Mouse (Mus musculus) liver, embryonic 11.5 days (tissue): ENCODE results near the gene Hist1h3c. TPM values are rescaled to one million over a fixed set of nuclear protein-coding genes. Genes with fewer than 3 reads are reported as not detected.
"Not testable (repeated sequence)": the region's sequence is repeated elsewhere in the genome, so short reads cannot be mapped to it uniquely, and the experiment has no call there.

ENCODE experiments used
- ATAC-seq: fragments of 200-750 bp; cut with Nextera tagmentation; replicated peaks from 2 replicates; pipeline ENCODE4 v1.8.0; 2017; ENCODE audit warnings: moderate number of reproducible peaks, mild to moderate bottlenecking, moderate TSS enrichment, moderate library complexity; ENCODE audit not compliant: low FRiP score
- DNase-seq: peaks from one replicate; pipeline ENCODE4 v3.0.0-alpha.2; 2017; ENCODE audit warnings: low spot score
- H3K27ac ChIP-seq: fragments of 300-500 bp; sonication (generic); 2 replicates; pipeline ENCODE4 v1.5.1; 2014; ENCODE audit warnings: mild to moderate bottlenecking, low read depth, low read length, control low read depth
- H3K27me3 ChIP-seq: fragments of 300-500 bp; sonication (generic); replicated peaks from 2 replicates; pipeline ENCODE4 v1.6.1; 2014; ENCODE audit warnings: low read length, mixed read lengths; ENCODE audit not compliant: control insufficient read depth, insufficient read depth
- H3K36me3 ChIP-seq: fragments of 300-500 bp; sonication (generic); 2 replicates; pipeline ENCODE4 v1.6.1; 2014; ENCODE audit warnings: mild to moderate bottlenecking, low read length, moderate library complexity, mixed read lengths; ENCODE audit not compliant: control insufficient read depth, insufficient read depth
- H3K4me1 ChIP-seq: fragments of 300-500 bp; sonication (generic); replicated peaks from 2 replicates; pipeline ENCODE4 v1.6.1; 2014; ENCODE audit warnings: low read length, mixed read lengths; ENCODE audit not compliant: control insufficient read depth, insufficient read depth
- H3K4me2 ChIP-seq: fragments of 300-500 bp; sonication (generic); 2 replicates; pipeline ENCODE4 v1.6.1; 2014; ENCODE audit warnings: mild to moderate bottlenecking, control low read depth, moderate library complexity
- H3K4me3 ChIP-seq: fragments of 300-500 bp; sonication (generic); 2 replicates; pipeline ENCODE4 v1.5.1; 2014; ENCODE audit warnings: low read depth, low read length, control low read depth
- H3K9ac ChIP-seq: fragments of 300-500 bp; sonication (generic); 2 replicates; pipeline ENCODE4 v1.6.1; 2014; ENCODE audit warnings: low read depth, low read length, control low read depth
- H3K9me3 ChIP-seq: fragments of 300-500 bp; sonication (generic); 2 replicates; pipeline ENCODE4 v1.6.1; 2016; ENCODE audit warnings: low read length, inconsistent platforms, mixed read lengths; ENCODE audit not compliant: control insufficient read depth
- WGBS: fragments of 180-500 bp; shearing (Covaris S2); extraction: QIAGEN DNeasy Blood & Tissue Kit; methylation state at CpG from one replicate; pipeline ENCODE4 v1.1.7; 2014; 5-methylcytosine and 5-hydroxymethylcytosine counted together
- polyA plus RNA-seq: library from polyadenylated mRNA; unstranded; fragments of >200 nt; fragmentation: Nextera tagmentation; extraction: Ambion mirVana; gene quantifications from 2 replicates; pipeline ENCODE4 v1.2.1, GENCODE M21; 2014

The Hist1h3c gene
- polyA plus RNA-seq, 1 experiment from 2014 or later = 6.7 TPM

- ATAC-seq (no peak), DNase-seq (no peak)
- Histone ChIP-seq H3K4me1 (peaks cover 26% of the 10 kb centered on the region), H3K9me3 (no peaks in the 10 kb centered on the region), H3K27me3 (no peaks in the 10 kb centered on the region), H3K36me3 (no peaks in the 10 kb centered on the region), H3K4me3 (peak overlapping the region; percentile 56), H3K4me2 (peak overlapping the region; percentile 84), H3K9ac (peak overlapping the region; percentile 83), H3K27ac (peak overlapping the region; percentile 99)
- 43% methylated on average over 1 of the region's 1 CpGs for WGBS
Observed at GRCm38 (mm10) chr13:23765172-23765513, 19.7 kb upstream of the Hist1h3c start.

- H3K4me2 ChIP-seq = peak overlapping the region; percentile 84
- peak overlapping the region; percentile 83 for H3K9ac ChIP-seq
- H3K27ac ChIP-seq = peak overlapping the region; percentile 99
- H3K36me3 ChIP-seq = no peaks in the 10 kb centered on the region
- H3K9me3 ChIP-seq = no peaks in the 10 kb centered on the region
- WGBS = 26% methylated on average over 12 of the region's 12 CpGs
- H3K27me3 ChIP-seq = no peaks in the 10 kb centered on the region
- peak overlapping the region; percentile 56 for H3K4me3 ChIP-seq
- DNase-seq = peak; percentile 67
- peaks cover 32% of the 10 kb centered on the region for H3K4me1 ChIP-seq
- ATAC-seq = peak; percentile 22; the same call in 1 of the 2 replicates
Observed at GRCm38 (mm10) chr13:23764324-23765171, 19.1 kb upstream of the Hist1h3c start.

- Histone ChIP-seq H3K36me3 (no peaks in the 10 kb centered on the region), H3K9me3 (no peaks in the 10 kb centered on the region), H3K9ac (peak within 1 kb of the TSS; percentile 83), H3K4me3 (peak within 1 kb of the TSS; percentile 56), H3K4me1 (peaks cover 34% of the 10 kb centered on the region), H3K27ac (peak within 1 kb of the TSS; percentile 99), H3K27me3 (no peaks in the 10 kb centered on the region), H3K4me2 (peak within 1 kb of the TSS; percentile 84)
- WGBS = 4% methylated on average over 34 of the region's 34 CpGs
- DNase-seq = peak; percentile 92
- ATAC-seq = peak; percentile 50
Observed at GRCm38 (mm10) chr13:23763586-23764323, 18.4 kb upstream of the Hist1h3c start, which contains the start of gene Hist1h1a. Gene Hist1h1a (plus strand): TSS chr13:23763666.

GRCm38 (mm10) chr13:23763242-23763585 is 17.8 kb upstream of the Hist1h3c start:
- 2% methylated on average over 10 of the region's 10 CpGs for WGBS

GRCm38 (mm10) chr13:23761871-23762821 is 16.7 kb upstream of the Hist1h3c start, which contains the start of gene Hist1h3a:
Gene Hist1h3a (minus strand): TSS chr13:23762386.
- not testable (repeated sequence) for H3K27me3 ChIP-seq, H3K36me3 ChIP-seq, H3K9me3 ChIP-seq
- peak; percentile 67 for ATAC-seq
- H3K4me3 ChIP-seq = peak within 1 kb of the TSS; percentile 56
- H3K9ac ChIP-seq = peak within 1 kb of the TSS; percentile 83
- peak; percentile 66 for DNase-seq
- WGBS = under 1% methylated on average over 29 of the region's 52 CpGs
- H3K4me1 ChIP-seq = peaks cover 40% of the 10 kb centered on the region
- H3K4me2 ChIP-seq = peak within 1 kb of the TSS; percentile 84
- peak within 1 kb of the TSS; percentile 99 for H3K27ac ChIP-seq

More at GRCm38 (mm10) chr13:23763242-23763585, 17.8 kb upstream of the Hist1h3c start:
- no peak for DNase-seq
- no peaks in the 10 kb centered on the region for H3K27me3 ChIP-seq
- H3K4me2 ChIP-seq = peak overlapping the region; percentile 84
- peaks cover 34% of the 10 kb centered on the region for H3K4me1 ChIP-seq
- H3K9me3 ChIP-seq = no peaks in the 10 kb centered on the region
- no peaks in the 10 kb centered on the region for H3K36me3 ChIP-seq
- ATAC-seq = no peak
- peak overlapping the region; percentile 83 for H3K9ac ChIP-seq
- H3K27ac ChIP-seq = peak overlapping the region; percentile 99
- H3K4me3 ChIP-seq = peak overlapping the region; percentile 56

- Histone ChIP-seq H3K4me1 (peaks cover 40% of the 10 kb centered on the region), H3K9me3 (no peaks in the 10 kb centered on the region), H3K4me2 (peak within 1 kb of the TSS; percentile 84), H3K9ac (peak within 1 kb of the TSS; percentile 87), H3K36me3 (no peaks in the 10 kb centered on the region), H3K4me3 (peak within 1 kb of the TSS; percentile 53), H3K27ac (peak within 1 kb of the TSS; percentile 99), H3K27me3 (no peaks in the 10 kb centered on the region)
- peak; percentile 100 for DNase-seq
- WGBS = 0% methylated on average over 65 of the region's 72 CpGs
- ATAC-seq = peak; percentile 65
Observed at GRCm38 (mm10) chr13:23760972-23761864, 15.8 kb upstream of the Hist1h3c start, which contains the start of gene Hist1h4a. Gene Hist1h4a (minus strand): TSS chr13:23761230.

- H3K4me1 ChIP-seq = peaks cover 43% of the 10 kb centered on the region
- no peak for DNase-seq
- H3K4me3 ChIP-seq = peak overlapping the region; percentile 53
- H3K27ac ChIP-seq = peak overlapping the region; percentile 99
- H3K27me3 ChIP-seq = no peaks in the 10 kb centered on the region
- peak overlapping the region; percentile 87 for H3K9ac ChIP-seq
- H3K36me3 ChIP-seq = no peaks in the 10 kb centered on the region
- peak overlapping the region; percentile 84 for H3K4me2 ChIP-seq
- WGBS = 1% methylated on average over 20 of the region's 27 CpGs
- H3K9me3 ChIP-seq = no peaks in the 10 kb centered on the region
- ATAC-seq = no peak; the same call in 1 of the 2 replicates
Observed at GRCm38 (mm10) chr13:23760240-23760971, 15.0 kb upstream of the Hist1h3c start.
